Mouse (Mus musculus) adrenal gland, adult 18-20 months (tissue): ENCODE data around the gene Adar. TPM values are rescaled to one million over a fixed set of nuclear protein-coding genes. Genes with fewer than 3 reads are reported as not detected.
"Not testable (repeated sequence)": the region's sequence is repeated elsewhere in the genome, so short reads cannot be mapped to it uniquely, and the experiment has no call there.

Experiments used
- DNase-seq, 2 experiments: peaks; one replicate each; pipeline ENCODE4 v3.0.0; 2021 to 2022; ENCODE audit warnings: low spot score in 2 of 2
- total RNA-seq, 2 experiments: library from RNA; stranded (reverse); gene quantifications; 1 replicate in 1 of 2; 2 replicates in 1 of 2; pipeline ENCODE4 v1.2.3; 2021

Adar gene
- total RNA-seq, 2 experiments from 2014 or later: 28.6 to 29.7 TPM

DNA sequence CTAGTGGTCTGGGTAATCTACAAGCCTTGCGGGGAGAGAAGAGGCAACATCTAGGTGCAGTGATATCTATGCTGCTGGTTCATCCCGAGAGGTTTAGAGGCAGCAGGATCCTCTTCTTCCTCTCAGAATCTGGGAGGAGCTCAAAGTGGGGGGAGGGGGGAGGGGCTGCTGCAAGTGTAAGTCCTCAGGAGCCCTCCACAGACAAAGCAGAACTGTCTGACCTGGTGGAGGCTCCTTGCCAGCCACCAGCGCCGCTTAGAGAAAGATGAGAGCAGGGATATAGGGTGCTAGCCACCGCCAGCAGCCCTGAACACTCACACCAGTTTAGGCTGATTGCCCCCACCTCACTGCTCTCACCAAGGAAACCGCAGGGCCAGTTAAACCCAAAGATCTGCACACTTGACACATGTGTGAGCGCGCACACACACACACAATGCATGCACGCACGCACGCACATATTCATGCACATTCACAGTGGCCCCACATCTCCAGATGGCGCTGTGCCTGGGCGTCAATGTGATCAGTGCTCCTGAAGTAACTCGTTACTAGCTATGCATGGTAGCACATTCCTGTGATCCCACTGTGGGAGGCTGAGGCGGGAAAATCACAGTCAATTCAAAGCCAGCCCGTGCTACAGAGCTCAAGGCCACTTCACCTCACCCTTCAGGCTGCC lies 74.0 kb downstream of the Adar start:
- DNase-seq: no peak

DNA sequence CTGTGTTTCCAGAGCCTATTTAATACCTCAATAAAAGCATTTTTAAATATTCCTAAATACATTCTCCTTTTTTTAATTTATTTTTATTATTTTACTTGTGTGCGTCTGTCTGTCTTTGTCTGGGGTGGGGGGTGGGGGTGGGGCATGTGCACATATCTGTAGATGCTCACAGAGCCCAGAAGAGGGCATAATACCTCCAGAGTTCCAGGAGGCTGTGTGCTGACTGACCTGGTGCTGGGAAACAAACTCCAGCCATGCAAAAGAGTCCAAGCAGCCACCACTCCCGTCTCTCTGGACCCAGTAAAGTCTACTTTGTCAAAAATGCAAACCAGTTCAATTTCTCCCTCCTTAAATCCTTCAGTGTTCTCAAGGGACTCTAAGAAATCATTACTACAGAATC lies 79.8 kb downstream of the Adar start:
- DNase-seq: no peak

- DNase-seq: no peak
Observed at GRCm38 (mm10) chr3:89795746-89796145, 80.9 kb downstream of the Adar start.

DNA sequence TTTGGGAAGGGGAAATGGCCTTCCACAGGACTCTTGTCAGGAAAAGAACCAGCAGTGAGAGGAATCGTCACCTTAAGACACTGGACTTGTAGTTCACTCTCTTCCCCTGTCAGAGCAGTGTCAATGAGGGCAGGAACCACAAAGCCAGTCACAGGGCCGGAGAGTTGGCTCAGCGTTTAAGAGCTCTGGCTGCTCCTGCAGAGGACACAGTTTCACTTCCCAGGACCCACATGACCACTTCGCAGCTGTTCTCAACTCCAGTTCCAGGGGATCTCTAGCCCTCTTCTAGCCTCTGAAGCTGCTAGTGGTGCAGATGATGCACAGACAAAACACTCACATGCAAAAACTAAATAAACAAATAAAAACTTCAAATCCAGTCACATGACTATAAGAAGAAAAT lies 81.5 kb downstream of the Adar start:
- DNase-seq: no peak

- DNase-seq: no peak
Observed at GRCm38 (mm10) chr3:89798518-89798917, 83.7 kb downstream of the Adar start.

DNA sequence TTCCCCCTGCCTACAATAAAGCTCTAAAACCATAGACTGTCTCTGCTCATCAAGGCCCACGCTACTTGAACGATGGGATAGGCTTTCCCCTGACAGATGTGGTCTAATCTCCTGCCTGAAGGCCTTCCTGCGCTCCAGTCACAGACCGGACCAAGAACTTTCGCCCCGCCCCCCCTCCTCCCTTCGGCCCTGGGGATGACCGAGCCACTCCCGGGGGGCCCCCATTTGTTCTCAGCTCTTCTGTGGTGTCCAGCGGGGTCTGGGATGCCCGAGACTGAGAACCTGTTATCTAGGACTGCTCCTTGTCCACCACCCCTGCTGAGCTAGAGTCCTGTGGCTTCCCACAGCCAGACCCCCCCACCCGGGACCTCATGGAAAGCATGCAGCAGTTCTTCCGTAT lies 84.7 kb downstream of the Adar start:
- DNase-seq: no peak

DNA sequence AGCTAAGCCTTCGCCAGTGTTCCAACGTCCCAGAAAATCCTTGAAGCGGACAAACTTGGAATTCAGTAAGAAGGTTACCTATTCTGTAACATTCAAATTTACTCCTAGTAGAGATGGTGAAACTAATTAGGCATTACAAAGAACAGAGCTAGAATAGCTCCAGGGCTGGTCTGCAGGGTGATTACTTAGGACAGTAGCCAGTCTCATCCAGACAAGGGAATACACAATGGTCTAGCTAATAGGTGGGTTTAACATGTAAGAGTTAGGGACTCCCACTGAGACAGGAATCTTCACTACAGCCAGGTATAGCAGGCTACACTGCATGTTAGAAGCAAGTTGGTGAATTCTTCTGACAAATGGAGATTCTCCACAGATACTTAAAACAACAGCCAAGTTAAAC lies 85.3 kb downstream of the Adar start:
- not testable (repeated sequence) for DNase-seq

DNA sequence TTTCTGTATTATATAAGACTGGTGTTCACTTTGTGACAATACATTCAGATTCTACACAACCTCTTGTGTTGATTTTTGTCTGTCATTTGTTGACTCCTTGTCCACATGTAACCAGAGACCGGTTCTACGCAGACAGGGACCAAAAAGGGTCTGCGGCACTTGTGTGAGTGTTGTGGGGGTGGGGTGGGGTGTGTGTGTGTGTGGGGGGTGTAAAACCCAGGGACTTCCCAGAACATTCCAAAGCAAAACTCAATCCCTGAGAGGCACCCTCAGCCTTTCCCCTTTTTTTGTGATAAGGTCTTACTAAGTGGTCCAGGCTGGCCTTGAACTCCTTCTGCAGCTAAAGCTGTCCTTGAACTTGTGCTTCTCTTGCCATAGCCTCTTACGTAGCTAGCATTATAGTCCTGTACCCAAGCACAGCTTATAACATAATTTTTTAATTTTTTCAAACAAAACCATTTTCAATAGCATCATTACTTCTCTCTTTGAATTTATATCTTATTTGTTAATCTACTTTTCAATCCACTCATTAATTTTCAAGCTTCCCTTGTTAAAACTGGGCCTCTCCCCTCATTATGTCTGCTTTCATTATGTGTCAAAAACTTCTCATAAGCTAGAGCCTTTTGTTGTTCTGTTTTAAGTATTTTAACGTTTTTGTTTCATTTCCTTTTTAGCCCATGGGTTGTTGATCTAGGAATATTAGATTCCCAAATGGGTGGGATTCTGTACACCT lies 86.1 kb downstream of the Adar start:
- no peak for DNase-seq

- DNase-seq: no peak
Observed at GRCm38 (mm10) chr3:89801507-89801847, 86.7 kb downstream of the Adar start.

GRCm38 (mm10) chr3:89802876-89803275 lies 88.1 kb downstream of the Adar start:
- no peak for DNase-seq

Other genes starting within 250 kb of the Adar start
- 1 to 10 TPM; 2.7 to 3.8 TPM for gene Kcnn3, start 194.9 kb upstream of the Adar start, total RNA-seq
- gene Chrnb2, start 49.6 kb downstream of the Adar start, total RNA-seq: 1 to 10 TPM; 4.4 to 4.7 TPM
- 10 to 100 TPM; 54.5 to 65.8 TPM for gene Ube2q1, start 58.6 kb downstream of the Adar start, total RNA-seq
- gene She, start 116.3 kb downstream of the Adar start, total RNA-seq: 1 to 10 TPM; 7.1 to 7.3 TPM
- gene Il6ra, start 198.2 kb downstream of the Adar start, total RNA-seq: 10 to 100 TPM in 1 of 2 experiments, 1 to 10 TPM in 1; 7.8 to 13.9 TPM
- 10 to 100 TPM; 26.5 to 39.9 TPM for gene Atp8b2, start 248.5 kb downstream of the Adar start, total RNA-seq